Mouse (Mus musculus): Measurements from ENCODE around the gene BC028528. TPM values are rescaled to one million over a fixed set of nuclear protein-coding genes. Genes with fewer than 3 reads are reported as not detected.
A peak's percentile ranks its signal among the peaks of the same experiment; 100 is the strongest.
"Not testable (repeated sequence)": the region's sequence is repeated elsewhere in the genome, so short reads cannot be mapped to it uniquely, and the experiment has no call there.

The BC028528 gene
- polyA plus RNA-seq, 1 experiment from 2014 or later: 16.1 TPM

DNA sequence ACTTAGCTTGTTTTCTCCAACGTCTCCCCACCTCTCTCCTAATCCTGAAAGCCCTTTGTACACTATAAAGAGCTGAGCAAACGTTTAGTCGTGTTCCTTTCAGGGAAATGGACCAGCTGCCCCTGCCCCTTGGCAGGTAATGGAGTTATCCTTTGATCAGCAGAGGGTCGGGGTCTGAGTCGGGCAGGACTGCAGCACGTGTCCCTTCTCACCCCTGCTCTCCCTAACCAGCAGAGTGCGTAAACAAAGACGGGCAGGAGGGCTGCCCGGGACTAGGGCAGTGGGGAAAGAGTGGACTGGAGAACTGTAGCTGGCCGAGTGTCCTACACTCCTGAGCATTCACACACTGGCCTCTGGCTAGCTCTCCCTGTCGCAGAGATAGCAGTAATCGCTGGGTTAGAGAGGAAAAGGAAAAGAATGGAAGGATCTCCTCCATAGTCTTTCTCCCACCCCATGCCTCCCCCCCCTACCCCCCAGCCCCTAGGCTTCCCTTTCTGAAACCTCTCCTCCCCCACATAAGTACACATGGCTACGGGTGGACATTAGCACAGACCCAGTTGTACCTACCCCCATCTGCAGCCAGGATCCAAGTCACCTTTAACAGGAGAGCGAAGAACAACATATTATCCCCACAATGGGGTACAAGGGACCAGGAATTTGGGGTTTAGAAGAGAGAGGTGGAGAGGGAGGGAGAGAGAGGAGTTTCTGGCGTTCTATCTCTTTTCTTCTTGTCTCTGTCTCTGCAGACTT, 12.1 kb upstream of the BC028528 start:
- H3K9ac ChIP-seq: peak overlapping the region; percentile 73
- H3K27ac ChIP-seq: peak overlapping the region; percentile 72
- H3K36me3 ChIP-seq: peaks cover 5% of the 10 kb centered on the region; the same call in 1 of the 2 replicates
- peak overlapping the region; percentile 93 for H3K4me2 ChIP-seq (replicated peaks)
- H3K4me1 ChIP-seq: peaks cover 55% of the 10 kb centered on the region
- WGBS: 1% methylated on average over 15 of the region's 15 CpGs
- ATAC-seq (ENCODE audit: low FRiP score, low read depth): peak; percentile 34; the same call in 1 of the 2 replicates
- no peaks in the 10 kb centered on the region for H3K9me3 ChIP-seq
- H3K27me3 ChIP-seq: no peaks in the 10 kb centered on the region
- H3K4me3 ChIP-seq: peak overlapping the region; percentile 47

DNA sequence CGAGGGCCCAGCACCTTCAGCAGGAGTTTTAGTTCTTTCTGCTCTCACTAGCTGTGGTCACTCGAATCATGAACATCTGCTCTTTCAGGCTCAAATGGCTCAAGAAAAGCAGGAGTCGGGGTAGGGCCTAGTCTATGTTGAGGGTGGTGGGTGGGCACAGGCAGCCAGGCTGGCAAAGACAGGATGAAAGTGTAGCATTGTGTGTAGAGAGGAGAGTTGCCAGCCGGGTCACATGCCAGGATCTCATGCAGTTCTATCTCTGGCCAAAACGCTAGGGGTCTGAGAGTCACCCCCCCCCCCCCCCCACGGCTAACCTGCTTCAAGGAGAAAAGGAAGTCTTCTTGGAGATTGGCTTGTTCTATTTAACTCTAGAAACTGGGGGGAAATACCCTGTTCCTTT, 10.8 kb upstream of the BC028528 start:
- Histone ChIP-seq H3K4me2 (replicated peaks) (peak overlapping the region; percentile 93), H3K27me3 (no peaks in the 10 kb centered on the region), H3K9ac (peak overlapping the region; percentile 54), H3K4me3 (peak overlapping the region; percentile 47), H3K4me1 (peaks cover 55% of the 10 kb centered on the region), H3K9me3 (no peaks in the 10 kb centered on the region), H3K36me3 (peaks cover 16% of the 10 kb centered on the region; the same call in 1 of the 2 replicates), H3K27ac (peak overlapping the region; percentile 33; the same call in 1 of the 2 replicates)
- 18% methylated on average over 6 of the region's 6 CpGs for WGBS
- no peak for ATAC-seq (ENCODE audit: low FRiP score, low read depth)

- H3K27ac ChIP-seq: no peak overlapping the region
- H3K4me1 ChIP-seq: peaks cover 54% of the 10 kb centered on the region
- H3K9ac ChIP-seq: peak overlapping the region; percentile 54; the same call in 1 of the 2 replicates
Observed at GRCm38 (mm10) chr3:95902373-95902625, 10.5 kb upstream of the BC028528 start.

GRCm38 (mm10) chr3:95901616-95902372, 10.0 kb upstream of the BC028528 start:
- Histone ChIP-seq H3K36me3 (peaks cover 16% of the 10 kb centered on the region; the same call in 1 of the 2 replicates), H3K4me1 (peaks cover 49% of the 10 kb centered on the region), H3K9me3 (no peaks in the 10 kb centered on the region), H3K4me3 (no peak overlapping the region), H3K9ac (0 out of 2 replicates have a peak overlapping the region, but pooled peaks have one; percentile 54), H3K27me3 (no peaks in the 10 kb centered on the region), H3K4me2 (replicated peaks) (peak overlapping the region; percentile 93), H3K27ac (no peak overlapping the region)
- WGBS: 51% methylated on average over 9 of the region's 9 CpGs
- ATAC-seq (ENCODE audit: low FRiP score, low read depth): no peak

More at GRCm38 (mm10) chr3:95902373-95902625, 10.5 kb upstream of the BC028528 start:
- Histone ChIP-seq H3K4me3 (peak overlapping the region; percentile 47), H3K36me3 (peaks cover 16% of the 10 kb centered on the region; the same call in 1 of the 2 replicates), H3K9me3 (no peaks in the 10 kb centered on the region), H3K27me3 (no peaks in the 10 kb centered on the region), H3K4me2 (replicated peaks) (peak overlapping the region; percentile 93)
- no peak for ATAC-seq (ENCODE audit: low FRiP score, low read depth)

DNA sequence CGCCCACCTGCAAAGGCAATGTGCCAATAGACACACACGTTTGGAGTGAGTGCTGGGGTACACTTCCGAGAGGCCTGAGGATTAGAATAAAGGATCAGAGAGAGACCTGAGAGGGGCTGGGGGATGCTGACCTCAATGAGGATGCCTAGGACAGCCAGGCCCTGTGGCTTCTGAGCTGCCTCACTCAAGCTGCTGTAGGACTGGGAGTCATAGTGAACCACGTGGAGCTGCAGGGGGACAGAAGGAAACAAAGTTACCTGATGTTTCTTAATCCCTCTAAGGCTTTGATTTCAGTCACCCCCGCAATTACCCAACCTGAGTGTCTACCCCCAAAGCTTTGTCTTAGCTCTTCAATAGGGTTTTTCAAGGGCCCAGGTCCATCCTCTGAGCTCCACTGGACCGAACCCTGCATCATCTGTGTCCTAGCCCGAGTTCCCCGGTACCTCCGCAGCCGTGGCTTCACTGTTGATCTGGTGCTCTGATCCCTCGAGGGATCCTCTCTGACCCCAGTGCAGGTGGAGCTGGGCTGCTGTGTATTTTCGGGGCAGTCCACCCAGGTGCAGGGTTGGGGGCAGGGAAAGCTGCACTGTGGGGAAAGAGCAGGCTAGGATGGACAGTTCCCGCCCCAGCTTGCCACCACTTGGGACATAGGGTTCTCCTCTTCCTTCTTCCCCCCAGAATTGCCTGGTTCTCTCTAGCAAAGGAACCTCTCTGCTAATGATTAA, 8.2 kb upstream of the BC028528 start:
- 71% methylated on average over 13 of the region's 13 CpGs for WGBS
- Histone ChIP-seq H3K27ac (peak overlapping the region; percentile 10; the same call in 1 of the 2 replicates), H3K4me2 (replicated peaks) (no peak overlapping the region), H3K4me1 (peaks cover 40% of the 10 kb centered on the region), H3K9me3 (no peaks in the 10 kb centered on the region), H3K27me3 (no peaks in the 10 kb centered on the region), H3K36me3 (peaks cover 16% of the 10 kb centered on the region; the same call in 1 of the 2 replicates), H3K9ac (0 out of 2 replicates have a peak overlapping the region, but pooled peaks have one; percentile 8), H3K4me3 (no peak overlapping the region)
- ATAC-seq (ENCODE audit: low FRiP score, low read depth): no peak

DNA sequence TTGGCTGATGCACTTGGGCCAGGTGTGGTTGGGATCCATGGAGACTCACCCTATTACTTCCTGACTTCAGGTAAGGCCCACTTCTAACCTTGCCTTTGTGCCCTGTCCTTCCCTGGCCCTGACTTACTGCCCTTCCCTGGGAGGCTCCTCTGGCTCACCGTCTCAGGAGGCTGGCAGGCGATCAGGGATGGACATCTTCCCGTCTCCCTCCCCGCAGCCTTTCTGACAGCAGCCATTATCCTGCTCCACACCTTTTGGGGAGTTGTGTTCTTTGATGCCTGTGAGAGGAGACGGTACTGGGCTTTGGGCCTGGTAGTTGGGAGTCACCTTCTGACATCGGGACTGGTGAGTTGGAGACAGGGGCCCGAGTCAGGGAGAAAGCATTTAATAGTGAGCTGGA, 3.7 kb upstream of the BC028528 start:
- ATAC-seq (ENCODE audit: low FRiP score, low read depth); H3K9me3 ChIP-seq; H3K27me3 ChIP-seq; H3K4me3 ChIP-seq; H3K27ac ChIP-seq; H3K9ac ChIP-seq: not testable (repeated sequence)
- peaks cover 36% of the 10 kb centered on the region for H3K4me1 ChIP-seq
- peaks cover 16% of the 10 kb centered on the region; the same call in 1 of the 2 replicates for H3K36me3 ChIP-seq
- peak overlapping the region; percentile 90; the same call in 1 of the 2 replicates for H3K4me2 ChIP-seq (replicated peaks)
- WGBS: 84% methylated on average over 7 of the region's 7 CpGs

GRCm38 (mm10) chr3:95894317-95895160, 2.7 kb upstream of the BC028528 start:
- peak overlapping the region; percentile 90 for H3K4me2 ChIP-seq (replicated peaks)
- H3K4me1 ChIP-seq: peaks cover 40% of the 10 kb centered on the region
- H3K27ac ChIP-seq: peak overlapping the region; percentile 39; the same call in 1 of the 2 replicates
- no peaks in the 10 kb centered on the region for H3K9me3 ChIP-seq
- H3K4me3 ChIP-seq: peak overlapping the region; percentile 76
- H3K9ac ChIP-seq: peak overlapping the region; percentile 86
- ATAC-seq (ENCODE audit: low FRiP score, low read depth): no peak
- peaks cover 16% of the 10 kb centered on the region; the same call in 1 of the 2 replicates for H3K36me3 ChIP-seq
- no peaks in the 10 kb centered on the region for H3K27me3 ChIP-seq
- WGBS: 6% methylated on average over 16 of the region's 16 CpGs

DNA sequence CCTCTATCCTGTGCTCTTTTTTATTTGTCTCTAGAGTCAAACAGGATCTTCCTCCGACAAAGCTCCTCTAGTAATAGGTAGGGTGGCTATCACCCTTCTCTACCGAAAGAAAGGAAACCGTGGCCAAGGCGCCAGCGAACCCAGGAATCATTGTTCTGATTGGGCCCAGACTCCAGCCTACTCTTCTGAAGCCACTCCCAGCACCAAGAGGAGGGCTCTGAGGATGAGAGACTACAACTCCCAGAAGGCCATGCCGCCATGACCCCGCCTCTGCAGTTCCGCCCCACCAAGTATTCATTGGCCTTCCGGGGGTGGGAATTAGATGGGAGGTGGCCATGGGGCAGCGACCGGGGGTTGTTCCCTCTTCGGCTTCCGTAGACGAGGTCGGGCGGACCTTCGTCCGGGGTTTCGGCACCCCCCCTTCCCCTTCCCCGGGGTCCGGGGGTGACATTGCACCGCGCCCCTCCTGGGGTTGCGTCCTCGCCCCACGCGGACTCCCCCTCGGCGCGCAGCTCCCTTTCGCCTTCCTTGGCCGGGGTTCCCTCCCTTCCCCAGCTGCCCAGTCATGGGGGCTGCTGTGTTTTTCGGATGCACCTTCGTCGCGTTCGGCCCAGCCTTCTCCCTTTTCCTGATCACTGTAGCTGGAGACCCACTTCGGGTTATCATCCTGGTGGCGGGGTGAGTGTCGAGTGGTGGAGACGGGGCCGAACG, 2.0 kb upstream of the BC028528 start, which contains the start of gene Aph1a:
Gene Aph1a, plus strand, starts transcription at position 364 of the 711 bp plus-strand sequence.
- H3K4me3 ChIP-seq: peak within 1 kb of the TSS; percentile 76
- peak; percentile 98 for ATAC-seq (ENCODE audit: low FRiP score, low read depth)
- peaks cover 40% of the 10 kb centered on the region for H3K4me1 ChIP-seq
- H3K9me3 ChIP-seq, H3K27me3 ChIP-seq, H3K36me3 ChIP-seq: not testable (repeated sequence)
- peak within 1 kb of the TSS; percentile 90 for H3K4me2 ChIP-seq (replicated peaks)
- under 1% methylated on average over 26 of the region's 43 CpGs for WGBS
- peak within 1 kb of the TSS; percentile 52; the same call in 1 of the 2 replicates for H3K27ac ChIP-seq
- H3K9ac ChIP-seq: peak within 1 kb of the TSS; percentile 86

GRCm38 (mm10) chr3:95893126-95893525, 1.3 kb upstream of the BC028528 start:
- peak overlapping the region; percentile 65 for H3K4me2 ChIP-seq (replicated peaks)
- H3K27ac ChIP-seq: peak overlapping the region; percentile 52; the same call in 1 of the 2 replicates
- H3K27me3 ChIP-seq: no peaks in the 10 kb centered on the region
- peak overlapping the region; percentile 76 for H3K4me3 ChIP-seq
- H3K9me3 ChIP-seq: no peaks in the 10 kb centered on the region
- H3K9ac ChIP-seq: peak overlapping the region; percentile 60
- ATAC-seq (ENCODE audit: low FRiP score, low read depth): no peak
- peaks cover 40% of the 10 kb centered on the region for H3K4me1 ChIP-seq
- WGBS: 15% methylated on average over 7 of the region's 7 CpGs
- peaks cover 4% of the 10 kb centered on the region; the same call in 1 of the 2 replicates for H3K36me3 ChIP-seq
